Mouse (Mus musculus) G1E (cell line): ENCODE results near the gene Tns2. TPM values are rescaled to one million over a fixed set of nuclear protein-coding genes. Genes with fewer than 3 reads are reported as not detected.
A peak's percentile ranks its signal among the peaks of the same experiment; 100 is the strongest.

Experiments used
- ATAC-seq: 2 replicates; pipeline ENCODE4 v1.8.0; 2016; ENCODE audit warnings: mild to moderate bottlenecking; ENCODE audit not compliant: insufficient number of reproducible peaks, poor library complexity, low FRiP score, severe bottlenecking; ENCODE audit errors: extremely low read depth
- DNase-seq: peaks from one replicate; pipeline ENCODE4 v3.0.0; 2012; ENCODE audit warnings: low spot score
- H3K27me3 ChIP-seq: 2 replicates; pipeline ENCODE4 v1.6.1; 2012; ENCODE audit warnings: mild to moderate bottlenecking, low read length, inconsistent platforms; ENCODE audit not compliant: insufficient read depth
- H3K36me3 ChIP-seq: replicated peaks from 2 replicates; pipeline ENCODE3; 2012; ENCODE audit warnings: mild to moderate bottlenecking, inconsistent platforms
- H3K4me1 ChIP-seq: 2 replicates; pipeline ENCODE4 v1.6.1; 2012; ENCODE audit warnings: low read depth, low read length, inconsistent platforms, mixed read lengths; ENCODE audit not compliant: insufficient read depth
- H3K4me3 ChIP-seq: 2 replicates; pipeline ENCODE4 v1.5.1; 2012; ENCODE audit warnings: low read depth, mild to moderate bottlenecking, inconsistent platforms, low read length, moderate library complexity, mixed read lengths
- H3K9me3 ChIP-seq: replicated peaks from 2 replicates; pipeline ENCODE4 v1.6.1; 2012; ENCODE audit warnings: inconsistent platforms
- CTCF ChIP-seq: IDR thresholded peaks from 2 replicates; pipeline ENCODE4 v1.5.1; 2012; ENCODE audit warnings: low read depth, low read length, inconsistent platforms, mixed read lengths
- GATA1 ChIP-seq: IDR thresholded peaks from 2 replicates; pipeline ENCODE4 v1.6.1; 2012; ENCODE audit warnings: borderline replicate concordance, low read length, inconsistent platforms, mixed read lengths
- GATA2 ChIP-seq: IDR thresholded peaks from 2 replicates; pipeline ENCODE4 v1.6.1; 2012; ENCODE audit warnings: low read depth, low read length, inconsistent platforms, borderline replicate concordance
- POLR2AphosphoS5 ChIP-seq: IDR thresholded peaks from 2 replicates; pipeline ENCODE4 v1.6.1; 2012; ENCODE audit warnings: low read depth, low read length, inconsistent platforms; ENCODE audit not compliant: insufficient replicate concordance
- TAL1 ChIP-seq: conservative IDR thresholded peaks from 2 replicates; pipeline ENCODE4 v1.6.1; 2012; ENCODE audit warnings: low read depth, low read length, inconsistent platforms, mixed read lengths
- polyA plus RNA-seq: library from polyadenylated mRNA; stranded (reverse); fragments of >175 nt; gene quantifications from 2 replicates; pipeline ENCODE4 v1.2.3, GENCODE M21; 2012
- total RNA-seq, 2 experiments: library from RNA; stranded (forward) in 1 of 2; stranded (reverse) in 1 of 2; fragments of 200-1000 nt in 1 of 2; fragments of >200 nt in 1 of 2; fragmentation: Nextera tagmentation in 1 of 2; gene quantifications; 2 replicates each; pipeline ENCODE4 v1.2.3; 2014 to 2017

Tns2 gene
- total and polyA plus RNA-seq, 3 experiments = 0.55 to 2.3 TPM; not detected in 1

DNA sequence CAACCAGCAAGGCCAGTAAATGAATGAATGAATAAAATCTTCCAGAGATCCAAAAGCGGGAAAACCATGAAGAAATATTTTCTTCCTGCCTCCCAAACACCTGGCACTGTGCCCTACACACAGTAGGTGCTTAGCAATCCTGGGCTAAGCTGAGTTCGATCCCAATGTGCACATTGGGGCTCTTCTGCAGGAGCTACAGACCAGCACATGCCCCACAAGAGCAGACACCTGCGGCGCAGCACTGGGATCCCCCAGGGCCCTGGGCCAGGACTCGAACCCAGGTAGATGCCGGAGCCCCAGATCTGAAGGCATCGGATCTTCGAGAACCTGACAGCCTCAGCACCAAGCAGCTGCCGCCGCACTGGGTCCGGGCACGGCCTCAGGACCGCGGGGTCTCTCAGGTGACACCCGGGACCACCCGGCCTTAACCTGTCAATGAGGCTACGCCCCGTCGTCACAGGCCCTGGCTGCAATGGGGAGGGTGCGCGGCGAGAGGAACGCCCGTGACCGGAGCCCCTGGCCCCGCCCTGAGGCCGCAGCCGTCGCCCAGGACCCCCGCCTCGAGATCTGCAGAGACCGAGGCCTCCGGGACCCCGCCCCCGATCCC lies 35.4 kb downstream of the Tns2 start:
- H3K4me3 ChIP-seq = peak overlapping the region; percentile 91
- DNase-seq = no peak
- H3K4me1 ChIP-seq = peaks cover 37% of the 10 kb centered on the region
- H3K36me3 ChIP-seq = peaks cover 32% of the 10 kb centered on the region
- no peaks in the 10 kb centered on the region; the same call in 1 of the 2 replicates for H3K27me3 ChIP-seq
- no peaks in the 10 kb centered on the region for H3K9me3 ChIP-seq
- TF ChIP-seq CTCF (no peak), TAL1 (no peak), GATA2 (no peak), GATA1 (no peak), POLR2AphosphoS5 (no peak)
- ATAC-seq = no peak

GRCm38 (mm10) chr15:102136129-102136758 lies 36.0 kb downstream of the Tns2 start, which contains the start of gene Spryd3:
Gene Spryd3 (minus strand): TSS chr15:102136234.
- TF ChIP-seq POLR2AphosphoS5 (no peak), GATA2 (no peak), GATA1 (no peak), TAL1 (no peak), CTCF (no peak)
- H3K36me3 ChIP-seq = peaks cover 25% of the 10 kb centered on the region
- DNase-seq = peak; percentile 100
- H3K4me1 ChIP-seq = peaks cover 37% of the 10 kb centered on the region
- H3K9me3 ChIP-seq = no peaks in the 10 kb centered on the region
- H3K4me3 ChIP-seq = peak within 1 kb of the TSS; percentile 91
- ATAC-seq = peak; percentile 99
- H3K27me3 ChIP-seq = peaks cover under 1% of the 10 kb centered on the region; the same call in 1 of the 2 replicates

- no peak for DNase-seq
- TF ChIP-seq POLR2AphosphoS5 = no peak
- no peak for TF ChIP-seq GATA1
- no peak for TF ChIP-seq TAL1
- H3K4me1 ChIP-seq = peaks cover 45% of the 10 kb centered on the region
- no peaks in the 10 kb centered on the region for H3K36me3 ChIP-seq
- ATAC-seq = no peak
- peaks cover 48% of the 10 kb centered on the region for H3K27me3 ChIP-seq
- no peaks in the 10 kb centered on the region for H3K9me3 ChIP-seq
- H3K4me3 ChIP-seq = no peak overlapping the region
These were observed 40.9 kb downstream of the Tns2 start for GRCm38 (mm10) chr15:102141120-102141519.

GRCm38 (mm10) chr15:102142914-102143912 lies 43.0 kb downstream of the Tns2 start:
- H3K9me3 ChIP-seq = no peaks in the 10 kb centered on the region
- H3K27me3 ChIP-seq = peaks cover 51% of the 10 kb centered on the region
- ATAC-seq (no peak), DNase-seq (no peak)
- TF ChIP-seq GATA2 (no peak), TAL1 (no peak), GATA1 (no peak), POLR2AphosphoS5 (no peak), CTCF (no peak)
- H3K4me1 ChIP-seq = peaks cover 49% of the 10 kb centered on the region
- no peak overlapping the region for H3K4me3 ChIP-seq
- no peaks in the 10 kb centered on the region for H3K36me3 ChIP-seq

DNA sequence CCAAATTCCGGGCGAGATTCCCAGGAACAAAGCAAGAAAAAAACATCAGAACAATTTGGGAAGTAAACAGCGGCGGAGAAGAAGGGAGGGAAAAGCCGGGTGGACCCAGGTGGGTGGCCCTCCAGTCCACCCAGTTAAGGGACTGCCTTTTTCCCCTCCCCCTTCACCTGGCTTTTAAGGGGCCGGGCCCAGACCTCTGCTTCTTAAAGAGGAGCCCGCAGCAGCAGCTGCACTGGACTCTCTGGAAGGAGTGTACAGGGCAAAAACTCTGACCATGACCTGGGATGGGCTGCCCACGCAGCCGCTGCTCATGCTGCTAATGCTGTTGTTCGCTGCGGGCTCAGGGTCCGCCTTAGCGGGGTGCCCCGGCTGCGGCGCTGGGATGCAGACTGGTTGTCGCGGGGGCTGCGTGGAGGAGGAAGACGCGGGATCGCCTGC lies 44.1 kb downstream of the Tns2 start, which contains the start of gene Igfbp6:
Gene Igfbp6, plus strand, starts transcription at position 89 of the 438 bp plus-strand sequence.
- DNase-seq = no peak
- no peak for TF ChIP-seq GATA2
- TF ChIP-seq GATA1 = no peak
- TF ChIP-seq CTCF = no peak
- TF ChIP-seq POLR2AphosphoS5 = no peak
- no peak for TF ChIP-seq TAL1
- Histone ChIP-seq H3K36me3 (no peaks in the 10 kb centered on the region), H3K4me3 (no peak within 1 kb of the TSS), H3K9me3 (no peaks in the 10 kb centered on the region), H3K4me1 (peaks cover 47% of the 10 kb centered on the region), H3K27me3 (peaks cover 51% of the 10 kb centered on the region)
- no peak for ATAC-seq

DNA sequence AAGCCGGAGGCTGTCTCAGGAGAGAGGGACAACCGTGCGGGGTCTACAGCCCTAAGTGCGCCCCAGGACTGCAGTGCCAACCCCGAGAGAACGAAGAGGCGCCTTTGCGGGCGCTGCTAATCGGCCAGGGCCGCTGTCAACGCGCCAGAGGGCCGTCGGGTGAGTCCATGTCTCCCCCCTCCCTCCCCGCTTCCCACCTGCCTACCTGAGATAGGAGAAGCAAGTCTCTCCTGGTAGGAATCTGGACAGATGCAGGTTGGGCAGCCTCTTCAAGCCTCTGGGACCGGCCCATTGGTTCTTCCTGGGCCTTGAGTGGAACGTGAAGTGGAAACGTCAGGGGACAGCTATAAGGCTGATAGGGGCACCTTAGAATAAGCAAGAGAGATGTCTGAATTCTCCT lies 44.5 kb downstream of the Tns2 start:
- no peak overlapping the region for H3K4me3 ChIP-seq
- no peaks in the 10 kb centered on the region for H3K9me3 ChIP-seq
- H3K27me3 ChIP-seq = peaks cover 51% of the 10 kb centered on the region
- H3K4me1 ChIP-seq = peaks cover 49% of the 10 kb centered on the region
- no peak for TF ChIP-seq GATA1
- TF ChIP-seq TAL1 = no peak
- TF ChIP-seq POLR2AphosphoS5 = no peak
- no peak for TF ChIP-seq CTCF
- TF ChIP-seq GATA2 = no peak
- DNase-seq (no peak), ATAC-seq (no peak)
- no peaks in the 10 kb centered on the region for H3K36me3 ChIP-seq
